Mouse (Mus musculus): Measurements from ENCODE around the gene Tspan3.

- no peak for TF ChIP-seq CTCF (IDR thresholded peaks at IDR 0.05; ENCODE audit: control insufficient read depth, insufficient read depth, insufficient replicate concordance, low read depth, low read length)
- TF ChIP-seq POLR2A (IDR thresholded peaks at IDR 0.05; ENCODE audit: control insufficient read depth, low read depth, low read length): no peak
Observed at GRCm38 (mm10) chr9:56213451-56214291, 48.4 kb upstream of the Tspan3 start.

All from testis, adult 2 months (tissue).